Mouse (Mus musculus) layer of hippocampus, postnatal 14 days (tissue): ENCODE measurements around the gene Olfr1126. TPM values are rescaled to one million over a fixed set of nuclear protein-coding genes. Genes with fewer than 3 reads are reported as not detected.
"Not testable (repeated sequence)": the region's sequence is repeated elsewhere in the genome, so short reads cannot be mapped to it uniquely, and the experiment has no call there.

ENCODE experiments used
- DNase-seq, 2 experiments: peaks; one replicate each; pipeline ENCODE4 v3.0.0; 2021 to 2022; ENCODE audit warnings: low spot score in 2 of 2, mixed read lengths in 1 of 2
- long read RNA-seq, 2 experiments: library from polyadenylated mRNA; stranded (forward); transcript quantifications; one replicate each; pipeline ENCODE4 v2.0.0; 2021
- total RNA-seq, 2 experiments: library from RNA; stranded (reverse); gene quantifications; 2 replicates each; pipeline ENCODE4 v1.2.3; 2021

Gene Olfr1126
- total RNA-seq: not detected
- long read RNA-seq, experiment 1: 0 reads
- long read RNA-seq, experiment 2: 0 reads

GRCm38 (mm10) chr2:87453662-87454061 is at the start of gene Olfr1126:
Gene Olfr1126, plus strand, starts transcription at chr2:87453962.
- no peak for DNase-seq

- no peak for DNase-seq
Observed at GRCm38 (mm10) chr2:87416335-87416734, 37.4 kb upstream of the Olfr1126 start, which contains the start of gene Olfr1123. Gene Olfr1123, plus strand, starts transcription at chr2:87416635.

GRCm38 (mm10) chr2:87429975-87430374 is 23.8 kb upstream of the Olfr1126 start, which contains the start of gene Olfr1124:
Gene Olfr1124, plus strand, starts transcription at chr2:87430275.
- DNase-seq: no peak

- no peak for DNase-seq
Observed at GRCm38 (mm10) chr2:87437731-87438130, 16.0 kb upstream of the Olfr1126 start.

GRCm38 (mm10) chr2:87461769-87462168 is 8.0 kb downstream of the Olfr1126 start:
- DNase-seq: no peak

GRCm38 (mm10) chr2:87480207-87480606 is 26.4 kb downstream of the Olfr1126 start:
- DNase-seq: no peak

- DNase-seq: no peak
Observed at GRCm38 (mm10) chr2:87481158-87481557, 27.4 kb downstream of the Olfr1126 start.

GRCm38 (mm10) chr2:87482276-87482675 is 28.5 kb downstream of the Olfr1126 start:
- DNase-seq: no peak

GRCm38 (mm10) chr2:87496993-87497392 is 43.2 kb downstream of the Olfr1126 start, which contains the start of gene Pramel7:
Gene Pramel7, minus strand, starts transcription at chr2:87497093.
- not testable (repeated sequence) for DNase-seq

- DNase-seq: no peak
Observed at GRCm38 (mm10) chr2:87506265-87506664, 52.5 kb downstream of the Olfr1126 start, which contains the start of gene Pramel6. Gene Pramel6, plus strand, starts transcription at chr2:87506565.

Other genes with a start within 250 kb of the Olfr1126 start
- gene Olfr1113, start 245.0 kb upstream of the Olfr1126 start, total RNA-seq: not detected
- not detected for gene Olfr1115, start 205.9 kb upstream of the Olfr1126 start, total RNA-seq
- not detected for gene Olfr1116, start 186.4 kb upstream of the Olfr1126 start, total RNA-seq
- gene Olfr1118, start 146.4 kb upstream of the Olfr1126 start, total RNA-seq: not detected
- not detected for gene Olfr1120, start 99.1 kb upstream of the Olfr1126 start, total RNA-seq
- gene Olfr1121, start 84.1 kb upstream of the Olfr1126 start, total RNA-seq: not detected
- not detected for gene Olfr1122, start 68.1 kb upstream of the Olfr1126 start, total RNA-seq
- gene Olfr1123, start 37.3 kb upstream of the Olfr1126 start, total RNA-seq: not detected
- not detected for gene Olfr1124, start 23.7 kb upstream of the Olfr1126 start, total RNA-seq
- gene Pramel7, start 43.1 kb downstream of the Olfr1126 start, total RNA-seq: not detected
- gene Pramel6, start 52.6 kb downstream of the Olfr1126 start, total RNA-seq: not detected
- gene Olfr153, start 77.8 kb downstream of the Olfr1126 start, total RNA-seq: not detected
- not detected for gene Olfr1128, start 91.6 kb downstream of the Olfr1126 start, total RNA-seq
- not detected for gene Olfr1129, start 119.9 kb downstream of the Olfr1126 start, total RNA-seq
- not detected for gene Olfr1130, start 152.2 kb downstream of the Olfr1126 start, total RNA-seq
- gene Olfr1131, start 173.1 kb downstream of the Olfr1126 start, total RNA-seq: not detected
- not detected for gene Olfr1132, start 183.6 kb downstream of the Olfr1126 start, total RNA-seq
- not detected for gene Olfr1133, start 193.4 kb downstream of the Olfr1126 start, total RNA-seq
- gene Olfr1134, start 204.5 kb downstream of the Olfr1126 start, total RNA-seq: not detected
- not detected for gene Olfr1135, start 219.7 kb downstream of the Olfr1126 start, total RNA-seq
- gene Olfr1136, start 240.0 kb downstream of the Olfr1126 start, total RNA-seq: not detected